Mouse (Mus musculus): ENCODE data around the gene Megf11. TPM values are rescaled to one million over a fixed set of nuclear protein-coding genes. Genes with fewer than 3 reads are reported as not detected.
A peak's percentile ranks its signal among the peaks of the same experiment; 100 is the strongest.
"Not testable (repeated sequence)": the region's sequence is repeated elsewhere in the genome, so short reads cannot be mapped to it uniquely, and the experiment has no call there.

Megf11 gene
- polyA plus RNA-seq, 1 experiment from 2014 or later, result 1.2 TPM

DNA sequence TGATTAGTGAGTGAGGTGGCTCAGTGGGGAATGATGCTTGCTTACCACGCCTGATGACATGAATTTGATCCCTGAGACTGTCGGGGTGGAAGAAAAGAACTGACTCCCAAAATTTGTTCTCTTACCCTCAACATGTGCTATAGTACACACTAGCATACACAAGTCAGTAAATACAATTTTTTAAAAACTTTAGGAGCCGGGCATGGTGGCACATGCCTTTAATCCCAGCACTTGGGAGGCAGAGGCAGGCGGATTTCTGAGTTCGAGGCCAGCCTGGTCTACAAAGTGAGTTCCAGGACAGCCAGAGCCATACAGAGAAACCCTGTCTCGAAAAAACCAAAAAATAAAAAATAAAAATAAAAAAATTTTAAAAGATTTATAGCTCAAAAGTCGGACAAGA is 349.6 kb downstream of the Megf11 start:
- not testable (repeated sequence) for H3K4me1 ChIP-seq; H3K9me3 ChIP-seq; H3K9ac ChIP-seq; H3K4me3 ChIP-seq (replicated peaks); H3K36me3 ChIP-seq; H3K27me3 ChIP-seq (replicated peaks); H3K4me2 ChIP-seq; ATAC-seq (ENCODE audit: insufficient read depth, low FRiP score, low read depth); H3K27ac ChIP-seq
- WGBS, result 89% methylated on average over 7 of the region's 7 CpGs

- H3K9me3 ChIP-seq, result no peaks in the 10 kb centered on the region
- 0 out of 2 replicates have a peak, but pooled peaks cover 2% of the 10 kb centered on the region for H3K4me1 ChIP-seq
- H3K27ac ChIP-seq, result peak overlapping the region; percentile 96
- no peak for ATAC-seq (ENCODE audit: insufficient read depth, low FRiP score, low read depth)
- no peaks in the 10 kb centered on the region for H3K36me3 ChIP-seq
- H3K4me2 ChIP-seq, result peak overlapping the region; percentile 70
- H3K9ac ChIP-seq, result peak overlapping the region; percentile 99; the same call in 1 of the 2 replicates
- no peaks in the 10 kb centered on the region for H3K27me3 ChIP-seq (replicated peaks)
- peak overlapping the region; percentile 98 for H3K4me3 ChIP-seq (replicated peaks)
- 8% methylated on average over 9 of the region's 9 CpGs for WGBS
Measured at GRCm38 (mm10) chr9:64736076-64736638, 350.7 kb downstream of the Megf11 start.

GRCm38 (mm10) chr9:64736639-64737405 is 351.4 kb downstream of the Megf11 start:
- H3K9me3 ChIP-seq, result no peaks in the 10 kb centered on the region
- 0 out of 2 replicates have a peak, but pooled peaks cover 2% of the 10 kb centered on the region for H3K4me1 ChIP-seq
- H3K4me3 ChIP-seq (replicated peaks), result peak overlapping the region; percentile 98
- peak overlapping the region; percentile 99 for H3K9ac ChIP-seq
- no peaks in the 10 kb centered on the region for H3K27me3 ChIP-seq (replicated peaks)
- H3K4me2 ChIP-seq, result peak overlapping the region; percentile 70
- no peaks in the 10 kb centered on the region for H3K36me3 ChIP-seq
- 1% methylated on average over 35 of the region's 35 CpGs for WGBS
- peak overlapping the region; percentile 96 for H3K27ac ChIP-seq
- ATAC-seq (ENCODE audit: insufficient read depth, low FRiP score, low read depth), result peak; percentile 63

DNA sequence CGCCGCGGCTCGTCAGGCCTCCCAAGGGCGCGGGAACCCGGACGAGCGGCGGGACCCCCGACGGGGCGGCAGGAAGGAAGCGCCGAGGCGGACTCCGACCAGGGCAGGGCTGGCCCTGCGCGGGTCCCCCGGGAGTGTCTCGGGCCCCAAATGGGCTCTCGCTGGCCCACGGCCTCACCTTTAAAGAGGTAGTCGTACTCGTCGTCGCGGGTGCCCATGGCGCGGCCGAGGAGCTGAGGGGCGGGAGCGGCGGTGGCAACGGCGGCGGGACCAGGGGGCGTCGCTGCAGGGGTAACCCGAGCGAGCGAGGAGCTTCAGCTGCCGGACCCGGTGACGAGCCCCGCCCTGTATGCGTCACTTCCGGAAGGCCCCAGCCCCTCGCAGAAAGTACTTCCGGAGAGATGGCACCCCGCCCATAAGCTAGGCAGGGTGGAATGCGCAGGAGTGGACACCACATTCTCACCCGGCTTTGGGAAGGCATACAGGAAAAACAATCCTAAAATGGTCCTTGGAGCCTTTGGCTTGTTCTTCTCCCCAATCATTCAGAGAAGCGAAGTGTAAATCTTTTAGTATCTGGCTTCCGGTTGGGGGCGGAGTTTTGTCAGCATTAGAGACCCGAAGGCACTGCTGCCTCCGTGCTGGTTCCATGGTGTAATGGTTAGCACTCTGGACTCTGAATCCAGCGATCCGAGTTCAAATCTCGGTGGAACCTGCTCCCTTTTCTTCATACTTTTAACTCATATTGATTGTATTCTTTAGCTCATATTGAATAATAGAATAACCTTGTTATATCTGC is 352.2 kb downstream of the Megf11 start, which contains the start of gene Rab11a:
Gene Rab11a (minus strand): TSS at position 353 of the 796 bp plus-strand sequence.
- no peaks in the 10 kb centered on the region for H3K9me3 ChIP-seq

DNA sequence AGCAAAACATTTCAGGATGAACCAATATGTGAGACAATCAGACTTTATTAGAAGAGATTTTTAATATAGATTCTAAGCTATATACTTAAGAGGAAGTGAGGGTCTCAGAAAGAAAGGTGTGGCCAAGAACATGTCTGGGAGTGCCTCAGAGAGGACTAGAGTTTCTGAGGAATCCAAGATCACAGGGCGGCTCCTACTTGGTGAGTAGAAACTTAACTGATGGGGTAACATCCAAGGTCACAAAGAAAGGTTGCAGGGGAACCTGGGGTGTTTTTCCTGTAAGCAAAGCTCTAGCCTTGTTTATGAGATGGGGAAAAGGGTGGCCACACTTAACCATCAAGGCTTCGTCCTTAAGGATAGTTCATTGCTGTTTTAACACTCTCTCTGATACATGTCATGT is 353.6 kb downstream of the Megf11 start:
- Histone ChIP-seq H3K36me3 (no peaks in the 10 kb centered on the region), H3K27ac (no peak overlapping the region), H3K9ac (no peak overlapping the region), H3K4me1 (0 out of 2 replicates have a peak, but pooled peaks cover 2% of the 10 kb centered on the region), H3K4me3 (replicated peaks) (no peak overlapping the region), H3K4me2 (no peak overlapping the region), H3K9me3 (no peaks in the 10 kb centered on the region), H3K27me3 (replicated peaks) (no peaks in the 10 kb centered on the region)
- no peak for ATAC-seq (ENCODE audit: insufficient read depth, low FRiP score, low read depth)
- WGBS, result 76% methylated on average over 2 of the region's 2 CpGs

More for the DNA sequence above, 352.2 kb downstream of the Megf11 start, which contains the start of gene Rab11a:
- Histone ChIP-seq H3K4me1 (0 out of 2 replicates have a peak, but pooled peaks cover 2% of the 10 kb centered on the region), H3K27me3 (replicated peaks) (no peaks in the 10 kb centered on the region), H3K4me3 (replicated peaks) (peak within 1 kb of the TSS; percentile 98), H3K36me3 (no peaks in the 10 kb centered on the region), H3K4me2 (peak within 1 kb of the TSS; percentile 70), H3K9ac (peak within 1 kb of the TSS; percentile 99), H3K27ac (peak within 1 kb of the TSS; percentile 96)
- peak; percentile 94 for ATAC-seq (ENCODE audit: insufficient read depth, low FRiP score, low read depth)
- WGBS, result under 1% methylated on average over 57 of the region's 61 CpGs

GRCm38 (mm10) chr9:64742453-64742852 is 357.0 kb downstream of the Megf11 start:
- no peak for ATAC-seq (ENCODE audit: insufficient read depth, low FRiP score, low read depth)
- no peaks in the 10 kb centered on the region for H3K4me1 ChIP-seq
- no peak overlapping the region for H3K4me2 ChIP-seq
- no peak overlapping the region for H3K9ac ChIP-seq
- H3K27me3 ChIP-seq (replicated peaks), result no peaks in the 10 kb centered on the region
- 59% methylated on average over 1 of the region's 1 CpGs for WGBS
- H3K27ac ChIP-seq, result no peak overlapping the region
- H3K36me3 ChIP-seq, result no peaks in the 10 kb centered on the region
- H3K4me3 ChIP-seq (replicated peaks), result no peak overlapping the region
- no peaks in the 10 kb centered on the region for H3K9me3 ChIP-seq

DNA sequence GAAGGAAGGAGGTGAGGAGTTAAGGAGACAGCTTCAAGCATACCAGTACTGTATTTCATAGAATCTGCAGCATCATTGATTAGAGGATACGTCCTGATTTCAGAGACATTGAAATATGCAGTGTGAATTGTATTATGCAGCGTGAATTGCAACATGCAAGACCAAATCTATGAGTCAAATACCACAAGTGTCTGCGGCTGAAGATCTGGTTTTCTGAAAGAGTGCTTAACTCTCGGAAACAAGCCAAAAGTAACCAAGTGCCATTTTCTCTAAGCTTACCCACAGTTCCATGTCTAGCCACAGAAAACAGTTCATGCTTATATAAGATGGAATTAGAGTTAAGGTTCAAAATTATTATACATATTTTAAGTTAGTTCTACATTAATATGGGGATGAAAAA is 362.3 kb downstream of the Megf11 start:
- no peaks in the 10 kb centered on the region for H3K36me3 ChIP-seq
- H3K9me3 ChIP-seq, result no peaks in the 10 kb centered on the region
- WGBS, result 79% methylated on average over 4 of the region's 4 CpGs
- no peak overlapping the region for H3K27ac ChIP-seq
- no peak for ATAC-seq (ENCODE audit: insufficient read depth, low FRiP score, low read depth)
- no peak overlapping the region for H3K9ac ChIP-seq
- H3K4me3 ChIP-seq (replicated peaks), result no peak overlapping the region
- no peak overlapping the region for H3K4me2 ChIP-seq
- H3K4me1 ChIP-seq, result no peaks in the 10 kb centered on the region
- H3K27me3 ChIP-seq (replicated peaks), result no peaks in the 10 kb centered on the region

DNA sequence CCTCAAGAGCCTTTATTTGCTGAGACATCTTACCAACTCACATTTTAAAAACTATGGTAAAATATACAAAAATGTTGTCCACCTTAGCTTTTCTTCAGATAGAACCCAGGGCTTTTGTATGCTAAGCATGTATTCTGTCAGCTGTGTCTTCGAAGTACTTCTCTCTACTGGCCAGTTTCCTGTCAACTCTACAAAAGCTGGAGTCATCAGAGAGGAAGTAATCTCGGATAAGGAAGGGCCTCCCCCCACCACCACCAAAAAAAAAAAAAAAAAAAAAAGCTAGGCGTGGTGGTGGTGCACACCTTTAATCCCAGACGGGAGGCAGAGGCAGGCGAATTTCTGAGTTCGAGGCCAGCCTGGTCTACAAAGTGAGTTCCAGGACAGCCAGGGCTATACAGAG is 363.9 kb downstream of the Megf11 start:
- no peak overlapping the region for H3K9ac ChIP-seq
- 79% methylated on average over 6 of the region's 6 CpGs for WGBS
- no peak overlapping the region for H3K4me3 ChIP-seq (replicated peaks)

GRCm38 (mm10) chr9:64752575-64752974 is 367.1 kb downstream of the Megf11 start:
- WGBS, result 88% methylated on average over 5 of the region's 5 CpGs
- Histone ChIP-seq H3K9me3 (no peaks in the 10 kb centered on the region), H3K27ac (no peak overlapping the region), H3K9ac (no peak overlapping the region), H3K36me3 (no peaks in the 10 kb centered on the region), H3K4me3 (replicated peaks) (no peak overlapping the region), H3K4me1 (no peaks in the 10 kb centered on the region), H3K4me2 (no peak overlapping the region), H3K27me3 (replicated peaks) (no peaks in the 10 kb centered on the region)
- ATAC-seq (ENCODE audit: insufficient read depth, low FRiP score, low read depth), result no peak

More for the DNA sequence above, 363.9 kb downstream of the Megf11 start:
- Histone ChIP-seq H3K36me3 (no peaks in the 10 kb centered on the region), H3K9me3 (no peaks in the 10 kb centered on the region), H3K27me3 (replicated peaks) (no peaks in the 10 kb centered on the region), H3K4me2 (no peak overlapping the region), H3K4me1 (no peaks in the 10 kb centered on the region), H3K27ac (no peak overlapping the region)
- no peak for ATAC-seq (ENCODE audit: insufficient read depth, low FRiP score, low read depth)

DNA sequence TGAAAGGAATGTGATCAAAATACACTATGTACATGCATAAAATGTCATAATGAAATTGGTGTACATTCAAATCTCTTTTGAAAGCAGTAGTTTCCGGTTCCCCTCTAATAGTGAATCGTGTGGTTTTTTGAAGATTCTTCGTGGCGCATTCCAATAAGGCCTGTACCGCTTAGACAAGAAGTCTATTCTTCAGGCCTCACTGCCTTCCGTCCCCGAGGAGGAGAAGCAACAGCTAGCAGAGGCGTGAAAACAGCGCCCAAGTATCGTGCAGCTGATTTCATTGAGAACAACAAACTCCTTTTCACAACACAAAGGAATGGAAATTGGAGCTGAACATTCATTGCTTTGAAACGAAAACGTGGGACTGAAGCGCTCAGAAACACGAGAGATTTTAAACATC is 372.6 kb downstream of the Megf11 start:
- H3K4me3 ChIP-seq (replicated peaks), result no peak overlapping the region
- H3K9me3 ChIP-seq, result no peaks in the 10 kb centered on the region
- H3K4me2 ChIP-seq, result no peak overlapping the region
- H3K27ac ChIP-seq, result no peak overlapping the region
- H3K9ac ChIP-seq, result no peak overlapping the region
- no peaks in the 10 kb centered on the region for H3K4me1 ChIP-seq
- ATAC-seq (ENCODE audit: insufficient read depth, low FRiP score, low read depth), result no peak
- no peaks in the 10 kb centered on the region for H3K27me3 ChIP-seq (replicated peaks)
- WGBS, result 83% methylated on average over 14 of the region's 14 CpGs
- H3K36me3 ChIP-seq, result no peaks in the 10 kb centered on the region
